Mouse (Mus musculus) intestine, embryonic 14.5 days (tissue): ENCODE data around the gene Enox2. TPM values are rescaled to one million over a fixed set of nuclear protein-coding genes. Genes with fewer than 3 reads are reported as not detected.

Source experiments
- polyA plus RNA-seq: library from polyadenylated mRNA; unstranded; fragments of >200 nt; fragmentation: Nextera tagmentation; extraction: Ambion mirVana; gene quantifications from 2 replicates; pipeline ENCODE4 v1.2.1, GENCODE M21; 2014

The Enox2 gene
- polyA plus RNA-seq, 1 experiment from 2014 or later, result 7.1 TPM

Other genes starting within 250 kb of the Enox2 start
- 1.5 and 2.6 TPM in 2 replicates for gene Arhgap36, start 175.7 kb upstream of the Enox2 start, polyA plus RNA-seq